Mouse (Mus musculus) erythroblast, embryonic 14.5 days (primary cell): ENCODE results near the gene Dis3.

Source experiments
- GATA1 ChIP-seq: IDR thresholded peaks from 2 replicates; pipeline ENCODE4 v1.6.1; 2012; ENCODE audit warnings: low read length, inconsistent platforms, mixed read lengths
- TAL1 ChIP-seq: IDR thresholded peaks from 3 replicates; pipeline ENCODE4 v1.6.1; 2012; ENCODE audit warnings: low read length, inconsistent platforms, mixed read lengths

DNA sequence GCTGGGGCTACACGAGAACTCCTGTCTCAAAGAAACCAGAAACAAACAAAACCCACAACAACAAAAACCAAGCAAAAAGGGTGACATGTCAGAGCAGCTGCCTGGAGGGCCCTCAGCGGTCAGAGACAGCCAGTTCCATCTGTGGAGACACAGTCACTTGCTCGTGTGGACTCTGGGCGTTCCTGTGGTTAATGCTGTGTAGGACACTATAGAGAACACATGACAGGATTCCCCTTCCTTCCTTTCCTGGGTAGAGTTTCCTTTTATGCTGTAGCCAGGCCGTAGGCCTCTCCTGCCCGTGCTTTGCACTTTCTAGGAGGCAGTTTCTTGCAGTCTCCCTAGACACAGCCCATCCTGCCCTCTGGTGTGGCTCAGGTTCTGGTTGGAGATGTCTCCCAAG, 9.2 kb upstream of the Dis3 start:
- TF ChIP-seq GATA1: no peak
- TF ChIP-seq TAL1: no peak
